ENCODE assay signal across 8 mouse cellular contexts in the genomic region with DNA sequence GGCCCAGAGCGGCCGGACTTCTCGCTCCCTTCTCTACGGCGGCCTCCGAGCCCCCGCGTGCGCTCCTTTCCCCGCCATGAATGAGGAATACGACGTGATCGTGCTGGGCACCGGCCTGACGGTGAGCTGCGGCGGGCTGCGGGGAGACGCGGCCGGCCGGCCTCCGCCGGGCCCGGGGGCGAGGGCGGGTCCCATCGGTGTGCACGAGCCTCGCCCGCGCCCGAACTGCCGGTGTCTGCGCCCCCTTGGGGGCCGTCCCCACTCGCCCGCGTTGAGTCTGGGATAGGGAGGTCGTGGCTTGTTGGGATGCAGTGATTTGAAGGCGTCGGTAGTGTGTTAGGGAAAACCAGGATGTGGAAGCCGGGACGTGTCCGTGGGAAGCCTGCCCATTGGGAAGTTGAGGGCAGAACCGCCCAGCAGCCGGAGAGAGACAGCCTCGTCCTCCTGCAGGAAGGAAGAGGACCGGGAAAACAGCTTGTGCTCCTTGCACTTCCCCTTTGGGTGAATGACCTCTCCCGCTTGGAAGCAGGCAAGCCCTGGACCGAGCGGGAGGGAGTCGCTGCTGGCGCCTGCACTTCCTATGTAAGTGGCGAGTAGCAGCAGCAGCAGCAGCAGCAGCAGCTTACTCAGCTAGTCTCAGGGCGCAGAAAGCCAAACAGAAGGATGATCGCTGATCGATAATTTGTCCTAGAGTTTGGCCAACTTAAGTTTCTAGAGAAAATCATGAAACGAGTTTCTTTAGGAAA. TPM values are rescaled to one million over a fixed set of nuclear protein-coding genes. Genes with fewer than 3 reads are reported as not detected.
DNase-seq lines count a peak whose midpoint lies in the region; ATAC-seq lines count a peak whose summit lies in the region.

No protein-coding gene starts in this region.

- H3K36me3 ChIP-seq in intestine, embryonic 14.5 days (ENCODE audit: control insufficient read depth, insufficient read depth, low read length), result no peaks in the 10 kb centered on the region

- peaks cover 4% of the 10 kb centered on the region; the same call in 1 of the 2 replicates for H3K9me3 ChIP-seq in intestine, embryonic 14.5 days (ENCODE audit: control insufficient read depth, low read length)

- ATAC-seq in intestine, embryonic 14.5 days (replicated peaks; ENCODE audit: low FRiP score, low TSS enrichment, low read depth), result peak; percentile 59
- ATAC-seq in megakaryocyte-erythroid progenitor cell, adult 5-6 weeks (replicated peaks; ENCODE audit: low FRiP score, low TSS enrichment, poor library complexity, severe bottlenecking), result peak; percentile 27

- H3K4me2 ChIP-seq in intestine, embryonic 14.5 days (ENCODE audit: low read length), result peak overlapping the region; percentile 61

- H3K27ac ChIP-seq in intestine, embryonic 14.5 days (ENCODE audit: low read depth), result peak overlapping the region; percentile 97

- intact Hi-C loops in left cerebral cortex, postnatal 25 days (cut with DNase I), result no loop called here

- H3K4me3 ChIP-seq in intestine, embryonic 14.5 days (ENCODE audit: low read depth, low read length), result peak overlapping the region; percentile 67

- H3K27me3 ChIP-seq in intestine, embryonic 14.5 days (replicated peaks; ENCODE audit: control insufficient read depth, insufficient read depth, low read length), result no peaks in the 10 kb centered on the region

- H3K9ac ChIP-seq in intestine, embryonic 14.5 days (ENCODE audit: low read length), result peak overlapping the region; percentile 91

- peak; percentile 67 for DNase-seq in layer of hippocampus, adult 11-12 months (ENCODE audit: low spot score)
- DNase-seq in layer of hippocampus, adult 9-10 months (ENCODE audit: low spot score), result no peak
- peak; percentile 79 for DNase-seq in embryo, embryonic 11 days
- peak; percentile 83 for DNase-seq in gastrocnemius, postnatal 25 days
- DNase-seq in intestine, embryonic 14.5 days (ENCODE audit: low spot score), result peak; percentile 86
- DNase-seq in left cerebral cortex, postnatal 25 days (ENCODE audit: low spot score in 2 of 2), result peak; percentile 63 to 68
- DNase-seq in right cerebral cortex, postnatal 25 days, result peak; percentile 69

- H3K4me1 ChIP-seq in intestine, embryonic 14.5 days (replicated peaks; ENCODE audit: control insufficient read depth, insufficient read depth, low read length), result peaks cover 18% of the 10 kb centered on the region

- 0% methylated on average over 59 of the region's 59 CpGs for WGBS in intestine, embryonic 14.5 days

RNA-seq across cellular contexts. Expression of a gene that starts 0.5 kb away (rescaled TPM):
- total RNA-seq in gastrocnemius, postnatal 25 days (2021), result 100 to 1,000 TPM; 130 to 167 TPM
- 448 TPM in 2 replicates for polyA plus RNA-seq in intestine, embryonic 14.5 days (2014; fragmentation: Nextera tagmentation; extraction: Ambion mirVana)
- 100 to 1,000 TPM; 276 to 301 TPM for total RNA-seq in left cerebral cortex, postnatal 25 days (2021)
- 267 and 287 TPM in 2 replicates for total RNA-seq in megakaryocyte-erythroid progenitor cell, adult 5-6 weeks (2014; fragmentation: Nextera tagmentation)
- 384 and 417 TPM in 2 replicates for total RNA-seq in megakaryocyte-erythroid progenitor cell, adult 5-6 weeks (2017)
